Mouse (Mus musculus): ENCODE results near the gene Scn1b. TPM values are rescaled to one million over a fixed set of nuclear protein-coding genes. Genes with fewer than 3 reads are reported as not detected.

Scn1b gene
- total and polyA plus RNA-seq, 3 experiments = 0.30 TPM; not detected in 2

DNA sequence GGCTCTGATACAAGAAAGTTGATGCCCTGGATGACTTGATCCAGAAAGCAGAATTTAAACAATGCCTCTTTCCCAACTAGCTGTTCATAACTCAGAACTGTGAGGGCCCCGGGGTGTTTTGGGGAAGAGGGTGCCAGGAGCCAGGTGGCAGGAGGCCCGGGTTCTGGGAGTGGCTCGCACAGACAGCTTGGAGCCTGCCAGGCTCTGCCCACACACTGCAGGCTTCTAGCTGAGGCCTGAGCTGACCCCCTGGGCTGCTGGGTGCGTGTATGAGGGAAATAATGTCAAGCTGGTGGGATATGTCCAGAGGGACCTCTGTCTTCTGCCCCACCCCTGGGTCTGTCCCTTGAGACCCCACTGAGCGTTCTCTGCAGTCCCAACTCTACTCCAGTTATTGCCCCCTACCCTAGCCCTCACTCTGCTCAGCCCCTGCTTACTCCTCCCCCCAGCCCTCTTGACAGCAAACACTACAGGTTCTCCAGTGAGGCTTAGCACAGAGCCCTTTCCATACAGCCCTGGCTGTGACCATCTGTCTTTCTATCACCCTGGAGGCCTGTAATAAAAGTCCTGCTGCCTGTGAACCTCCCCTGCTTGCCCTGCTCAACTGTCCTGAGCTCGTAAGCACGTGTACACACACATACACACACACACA is 52.6 kb downstream of the Scn1b start:
- no peaks in the 10 kb centered on the region for H3K4me1 ChIP-seq (ENCODE audit: control insufficient read depth in 1 of 2, insufficient read depth in 2 of 2)
- H3K36me3 ChIP-seq (replicated peaks in 1 of 2; ENCODE audit: control insufficient read depth in 1 of 2, insufficient read depth in 1 of 2, low read length in 1 of 2) = no peaks in the 10 kb centered on the region
- no peak for DNase-seq (ENCODE audit: extremely low read depth)
- H3K27ac ChIP-seq (ENCODE audit: insufficient read depth, low read depth) = no peak overlapping the region
- H3K9ac ChIP-seq (ENCODE audit: insufficient read depth, low read depth) = no peak overlapping the region
- peaks cover 4% of the 10 kb centered on the region for H3K9me3 ChIP-seq (replicated peaks; ENCODE audit: low read length)
- no peak overlapping the region for H3K4me2 ChIP-seq (ENCODE audit: insufficient read depth, low read depth, poor library complexity, severe bottlenecking)
- no peak overlapping the region for H3K4me3 ChIP-seq (replicated peaks in 1 of 3; ENCODE audit: low read depth in 2 of 3, low read length in 2 of 3, poor library complexity in 1 of 3)
- TF ChIP-seq BHLHE40 (IDR thresholded peaks at IDR 0.05; ENCODE audit: low read depth, low read length) = no peak
- TF ChIP-seq ELF1 (IDR thresholded peaks at IDR 0.05; ENCODE audit: low read depth, low read length) = no peak
- TF ChIP-seq IRF4 (IDR thresholded peaks at IDR 0.05; ENCODE audit: low read depth, low read length) = no peak
- TF ChIP-seq SMC3 (IDR thresholded peaks at IDR 0.05; ENCODE audit: low read depth, low read length) = no peak
- TF ChIP-seq RCOR1 (conservative IDR thresholded peaks at IDR 0.05; ENCODE audit: low read depth, low read length) = no peak
- TF ChIP-seq ZMIZ1 (IDR thresholded peaks at IDR 0.05; ENCODE audit: low read depth, low read length) = no peak
- no peak for TF ChIP-seq CHD2 (IDR thresholded peaks at IDR 0.05; ENCODE audit: low read length)
- no peak for TF ChIP-seq MEF2A (IDR thresholded peaks at IDR 0.05; ENCODE audit: borderline replicate concordance, low read depth, low read length)
- TF ChIP-seq MYC (IDR thresholded peaks at IDR 0.05; ENCODE audit: low read depth, low read length) = no peak
- no peak for TF ChIP-seq USF2 (conservative IDR thresholded peaks at IDR 0.05; ENCODE audit: low read depth, low read length)
- no peak for TF ChIP-seq HCFC1 (IDR thresholded peaks at IDR 0.05; ENCODE audit: low read depth, low read length)
- TF ChIP-seq KAT2A (IDR thresholded peaks at IDR 0.05; ENCODE audit: insufficient replicate concordance, low read length) = no peak
- TF ChIP-seq JUN (IDR thresholded peaks at IDR 0.05; ENCODE audit: insufficient read depth, low read depth, low read length) = no peak
- no peak for TF ChIP-seq USF1 (IDR thresholded peaks at IDR 0.05; ENCODE audit: low read depth, low read length)
- no peak for TF ChIP-seq ZKSCAN1 (IDR thresholded peaks at IDR 0.05; ENCODE audit: borderline replicate concordance, low read depth, low read length)
- TF ChIP-seq GABPA (IDR thresholded peaks at IDR 0.05; ENCODE audit: insufficient replicate concordance, low read depth, low read length) = no peak
- no peak for TF ChIP-seq ZC3H11A (IDR thresholded peaks at IDR 0.05; ENCODE audit: low read depth, low read length)
- no peak for TF ChIP-seq NELFE (IDR thresholded peaks at IDR 0.05; ENCODE audit: low read depth, low read length)
- TF ChIP-seq RAD21 (IDR thresholded peaks at IDR 0.05; ENCODE audit: low read depth, low read length) = no peak
- TF ChIP-seq SIN3A (IDR thresholded peaks at IDR 0.05; ENCODE audit: low read length) = no peak
- in situ Hi-C loops (cut with MboI; ENCODE audit: low pct_ligation_motif_present, low pct_unique_long_range_greater_than_20kb, low sequenced_read_pairs) (no loop called here), dilution Hi-C loops (cut with MboI; ENCODE audit: extremely low pct_ligation_motif_present, extremely low pct_unique_long_range_greater_than_20kb, low sequenced_read_pairs) (no loop called here)
- no peaks in the 10 kb centered on the region for H3K79me2 ChIP-seq (replicated peaks; ENCODE audit: control insufficient read depth, extremely low read depth, insufficient read depth, poor library complexity, severe bottlenecking)
- peaks cover 39% of the 10 kb centered on the region for H3K27me3 ChIP-seq (replicated peaks)

DNA sequence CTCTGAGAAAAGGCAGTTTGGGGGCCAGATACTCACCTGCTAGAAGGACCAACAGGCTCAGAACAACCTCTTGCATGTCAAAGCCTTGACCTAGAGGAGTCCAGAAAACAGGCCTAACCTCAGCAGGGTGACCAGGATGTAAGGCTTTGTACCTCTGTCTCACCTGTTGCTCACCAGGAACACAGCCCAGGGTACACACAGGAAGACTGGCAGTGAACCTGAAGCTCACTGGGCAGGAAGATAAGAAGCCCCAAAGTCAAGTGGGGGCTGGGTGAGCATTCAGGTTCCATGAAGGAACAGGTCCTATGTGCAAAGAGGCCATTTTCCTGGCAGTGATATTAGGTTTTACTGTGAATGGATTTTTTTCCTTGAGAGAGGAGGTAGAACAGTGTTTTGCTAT is 53.3 kb downstream of the Scn1b start:
- dilution Hi-C loops (cut with MboI; ENCODE audit: extremely low pct_ligation_motif_present, extremely low pct_unique_long_range_greater_than_20kb, low sequenced_read_pairs) = no loop called here
- TF ChIP-seq TCF12 (IDR thresholded peaks at IDR 0.05; ENCODE audit: low read depth, low read length) = no peak
- no peak for TF ChIP-seq TBP (conservative IDR thresholded peaks at IDR 0.05; ENCODE audit: low read depth, low read length)
- TF ChIP-seq EP300 (IDR thresholded peaks at IDR 0.05; ENCODE audit: low read length) = no peak
- TF ChIP-seq ZC3H11A (IDR thresholded peaks at IDR 0.05; ENCODE audit: low read depth, low read length) = no peak
- no peak for TF ChIP-seq NRF1 (IDR thresholded peaks at IDR 0.05; ENCODE audit: low read depth, low read length)
- no peak for TF ChIP-seq SIN3A (IDR thresholded peaks at IDR 0.05; ENCODE audit: low read length)
- no peak for TF ChIP-seq POLR2AphosphoS2 (IDR thresholded peaks at IDR 0.05; ENCODE audit: low read depth, low read length)
- TF ChIP-seq HCFC1 (IDR thresholded peaks at IDR 0.05; ENCODE audit: low read depth, low read length) = no peak
- TF ChIP-seq ZNF384 (IDR thresholded peaks at IDR 0.05; ENCODE audit: low read depth, low read length) = no peak
- no peak for TF ChIP-seq USF2 (conservative IDR thresholded peaks at IDR 0.05; ENCODE audit: low read depth, low read length)
- no peak for TF ChIP-seq RAD21 (IDR thresholded peaks at IDR 0.05; ENCODE audit: low read depth, low read length)
- TF ChIP-seq ZMIZ1 (IDR thresholded peaks at IDR 0.05; ENCODE audit: low read depth, low read length) = no peak
- no peak for TF ChIP-seq USF1 (IDR thresholded peaks at IDR 0.05; ENCODE audit: low read depth, low read length)
- TF ChIP-seq IRF4 (IDR thresholded peaks at IDR 0.05; ENCODE audit: low read depth, low read length) = no peak
- no peak for DNase-seq (ENCODE audit: extremely low read depth)

More for the DNA sequence above, 53.3 kb downstream of the Scn1b start:
- H3K79me2 ChIP-seq (replicated peaks; ENCODE audit: control insufficient read depth, extremely low read depth, insufficient read depth, poor library complexity, severe bottlenecking) = no peaks in the 10 kb centered on the region
- H3K9ac ChIP-seq (ENCODE audit: insufficient read depth, low read depth) = no peak overlapping the region
- H3K4me3 ChIP-seq (replicated peaks in 1 of 3; ENCODE audit: low read depth in 2 of 3, low read length in 2 of 3, poor library complexity in 1 of 3) = no peak overlapping the region
- H3K36me3 ChIP-seq (replicated peaks in 1 of 2; ENCODE audit: control insufficient read depth in 1 of 2, insufficient read depth in 1 of 2, low read length in 1 of 2) = no peaks in the 10 kb centered on the region
- in situ Hi-C loops (cut with MboI; ENCODE audit: low pct_ligation_motif_present, low pct_unique_long_range_greater_than_20kb, low sequenced_read_pairs) = no loop called here
- H3K9me3 ChIP-seq (replicated peaks; ENCODE audit: low read length) = peaks cover 4% of the 10 kb centered on the region
- H3K27me3 ChIP-seq (replicated peaks) = peaks cover 45% of the 10 kb centered on the region
- H3K4me2 ChIP-seq (ENCODE audit: insufficient read depth, low read depth, poor library complexity, severe bottlenecking) = no peak overlapping the region
- H3K4me1 ChIP-seq (ENCODE audit: control insufficient read depth in 1 of 2, insufficient read depth in 2 of 2) = no peaks in the 10 kb centered on the region
- no peak overlapping the region for H3K27ac ChIP-seq (ENCODE audit: insufficient read depth, low read depth)
